ENCODE assay signal across 8 mouse cellular contexts in the genomic region with DNA sequence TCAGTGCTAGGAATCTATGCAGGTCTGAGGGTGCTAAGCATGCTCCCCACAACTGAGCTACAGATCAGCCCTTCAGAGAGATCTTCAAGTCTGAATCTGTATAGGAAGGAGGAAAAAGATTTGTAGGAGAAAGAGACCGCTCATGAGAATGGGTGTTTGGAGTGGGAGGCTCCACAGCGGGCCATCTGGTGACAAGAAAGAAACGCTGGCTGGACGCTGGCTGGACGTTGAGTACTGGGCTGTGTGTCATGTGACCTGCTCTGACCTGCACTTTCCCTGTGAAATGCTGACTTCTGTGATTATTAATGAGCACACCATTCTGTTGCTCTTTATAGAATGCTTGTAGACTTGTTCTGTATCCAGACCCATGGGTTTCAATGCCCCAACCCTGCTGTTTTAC. TPM values are rescaled to one million over a fixed set of nuclear protein-coding genes. Genes with fewer than 3 reads are reported as not detected.
DNase-seq lines count a peak whose midpoint lies in the region; ATAC-seq lines count a peak whose summit lies in the region.

No protein-coding gene starts in this region.

- no peak for DNase-seq in frontal cortex, postnatal 25 days (ENCODE audit: low spot score in 2 of 2)
- DNase-seq in urinary bladder, postnatal 14 days (ENCODE audit: low spot score) = peak; percentile 20
- DNase-seq in urinary bladder, postnatal 10 days (ENCODE audit: low spot score) = no peak
- peak; percentile 64 to 74 for DNase-seq in kidney, postnatal 36 days
- DNase-seq in cerebellum, postnatal 36 days = no peak
- no peak for DNase-seq in natural killer cell, adult 2 months (ENCODE audit: low spot score in 2 of 2)

- peak; percentile 72 for ATAC-seq in frontal cortex, adult (ENCODE audit: low TSS enrichment)
- no peak for ATAC-seq in erythroid progenitor cell, adult 5-6 weeks (replicated peaks; ENCODE audit: low FRiP score, poor library complexity, severe bottlenecking)

RNA-seq across cellular contexts. Expression of a gene that starts 39.7 kb away (rescaled TPM):
- total RNA-seq in erythroid progenitor cell, adult 5-6 weeks (2015; ENCODE audit: low replicate concordance) = 1.4 and 15.5 TPM in 2 replicates
- total RNA-seq in erythroid progenitor cell, adult 5-6 weeks (2017; ENCODE audit: low replicate concordance) = 1.4 and 8.2 TPM in 2 replicates

RNA-seq across cellular contexts. Expression of a gene that starts 40.1 kb away (rescaled TPM):
- total RNA-seq in erythroid progenitor cell, adult 5-6 weeks (2015; ENCODE audit: low replicate concordance) = 0.36 and 5.0 TPM in 2 replicates
- total RNA-seq in erythroid progenitor cell, adult 5-6 weeks (2017; ENCODE audit: low replicate concordance) = 5.7 and 7.8 TPM in 2 replicates

Comparison
In these comparisons a context has a peak if more than half of its experiments do, and no peak if none do; other contexts are left out.
1. DNase-seq: peak in urinary bladder, postnatal 14 days (single experiment) and kidney, postnatal 36 days (2 of 2); none in frontal cortex, postnatal 25 days (0 of 2), urinary bladder, postnatal 10 days (single experiment), cerebellum, postnatal 36 days (0 of 2) and natural killer cell, adult 2 months (0 of 2).